In genomic region chr9:124118489-124118888, GRCm38 (mm10) we compare ENCODE assay signal across 9 mouse cellular contexts. TPM values are rescaled to one million over a fixed set of nuclear protein-coding genes. Genes with fewer than 3 reads are reported as not detected.
DNase-seq lines count a peak whose midpoint lies in the region; ATAC-seq lines count a peak whose summit lies in the region.
"Had no signal": no experiment of that assay in that cellular context is flagged by ENCODE, and none has a peak within 500 bp of the region (broad histone marks: within the 10 kb centered on the region; RNA-seq: fewer than 3 reads in every experiment).

No protein-coding gene starts in this region.

- no peak overlapping the region for H3K4me3 ChIP-seq in heart, embryonic 10.5 days
- no peak overlapping the region for H3K4me3 ChIP-seq in midbrain, embryonic 16.5 days (ENCODE audit: low read depth, low read length)
- no peak overlapping the region for H3K4me3 ChIP-seq in hindbrain, embryonic 14.5 days (replicated peaks; ENCODE audit: low read length)
- H3K4me3 ChIP-seq: heart, embryonic 15.5 days had no signal

- no peak overlapping the region for H3K4me2 ChIP-seq in midbrain, embryonic 16.5 days (ENCODE audit: low read length)
- no peak overlapping the region for H3K4me2 ChIP-seq in hindbrain, embryonic 14.5 days (replicated peaks)
- H3K4me2 ChIP-seq: heart, embryonic 15.5 days had no signal

- no peak overlapping the region for H3K9ac ChIP-seq in midbrain, embryonic 16.5 days (ENCODE audit: low read depth, low read length)
- no peak overlapping the region for H3K9ac ChIP-seq in hindbrain, embryonic 14.5 days
- H3K9ac ChIP-seq: heart, embryonic 15.5 days had no signal

- 89% methylated on average over 1 of the region's 1 CpGs for whole genome bisulfite sequencing in heart, embryonic 10.5 days
- 100% methylated on average over 1 of the region's 1 CpGs for WGBS in midbrain, embryonic 16.5 days
- 100% methylated on average over 1 of the region's 1 CpGs for WGBS in hindbrain, embryonic 14.5 days

- no peaks in the 10 kb centered on the region for H3K27me3 ChIP-seq in heart, embryonic 10.5 days (ENCODE audit: insufficient read depth, poor library complexity, severe bottlenecking)
- H3K27me3 ChIP-seq in midbrain, embryonic 16.5 days (ENCODE audit: control insufficient read depth, insufficient read depth, low read depth, low read length), result no peaks in the 10 kb centered on the region
- H3K27me3 ChIP-seq in hindbrain, embryonic 14.5 days (ENCODE audit: control insufficient read depth, insufficient read depth, low read length), result no peaks in the 10 kb centered on the region
- H3K27me3 ChIP-seq: heart, embryonic 15.5 days had no signal

- no peaks in the 10 kb centered on the region for H3K4me1 ChIP-seq in heart, embryonic 10.5 days
- H3K4me1 ChIP-seq in midbrain, embryonic 16.5 days (ENCODE audit: control insufficient read depth, insufficient read depth, low read length), result no peaks in the 10 kb centered on the region
- no peaks in the 10 kb centered on the region for H3K4me1 ChIP-seq in hindbrain, embryonic 14.5 days (replicated peaks; ENCODE audit: control insufficient read depth, insufficient read depth, low read length)
- H3K4me1 ChIP-seq: heart, embryonic 15.5 days had no signal

- no peak overlapping the region for H3K27ac ChIP-seq in heart, embryonic 10.5 days
- H3K27ac ChIP-seq in midbrain, embryonic 16.5 days (ENCODE audit: low read length), result no peak overlapping the region
- no peak overlapping the region for H3K27ac ChIP-seq in hindbrain, embryonic 14.5 days
- H3K27ac ChIP-seq: heart, embryonic 15.5 days had no signal

- H3K36me3 ChIP-seq in heart, embryonic 10.5 days, result no peaks in the 10 kb centered on the region
- H3K36me3 ChIP-seq in midbrain, embryonic 16.5 days (ENCODE audit: control insufficient read depth, insufficient read depth, low read length), result no peaks in the 10 kb centered on the region
- H3K36me3 ChIP-seq in hindbrain, embryonic 14.5 days (replicated peaks; ENCODE audit: control insufficient read depth, insufficient read depth), result no peaks in the 10 kb centered on the region
- H3K36me3 ChIP-seq: heart, embryonic 15.5 days had no signal

- H3K9me3 ChIP-seq in heart, embryonic 10.5 days, result no peaks in the 10 kb centered on the region
- H3K9me3 ChIP-seq in midbrain, embryonic 16.5 days (replicated peaks; ENCODE audit: control insufficient read depth, low read length, poor library complexity, severe bottlenecking), result no peaks in the 10 kb centered on the region
- H3K9me3 ChIP-seq in hindbrain, embryonic 14.5 days (ENCODE audit: control insufficient read depth, low read length), result no peaks in the 10 kb centered on the region
- H3K9me3 ChIP-seq: heart, embryonic 15.5 days had no signal

- peak; percentile 47 for ATAC-seq in CD4-positive, CD25-positive, alpha-beta regulatory T cell, adult 4 months
- peak; percentile 94 for ATAC-seq in granulocyte monocyte progenitor cell, adult 5-6 weeks (replicated peaks; ENCODE audit: poor library complexity, severe bottlenecking)
- ATAC-seq in midbrain, embryonic 16.5 days, result no peak
- no peak for ATAC-seq in hindbrain, embryonic 14.5 days (ENCODE audit: low FRiP score)

- peak; percentile 90 for DNase-seq in heart, adult 11 months
- DNase-seq in heart, embryonic 10.5 days (ENCODE audit: low spot score), result no peak
- DNase-seq in lung, postnatal 4 days, result peak; percentile 40 to 65
- peak; percentile 56 to 61 for DNase-seq in thymus, postnatal 36 days
- no peak for DNase-seq in hindbrain, embryonic 14.5 days (ENCODE audit: low spot score)

RNA-seq across cellular contexts. Expression of gene Ccr5, which starts 2.9 kb away (rescaled TPM):
- polyA plus RNA-seq in heart, embryonic 10.5 days (2016; fragmentation: Nextera tagmentation; extraction: Ambion mirVana), result 0.04 TPM in 1 of 2 replicates, not detected in the other
- 1 to 10 TPM; 6.1 to 6.7 TPM for polyA plus RNA-seq in CD4-positive, CD25-positive, alpha-beta regulatory T cell, adult 4 months (2017; shearing (Covaris generic))
- 0.04 and 2.4 TPM in 2 replicates for total RNA-seq in granulocyte monocyte progenitor cell, adult 5-6 weeks (2014; fragmentation: Nextera tagmentation)
- total RNA-seq in granulocyte monocyte progenitor cell, adult 5-6 weeks (2017), result 0.31 and 0.34 TPM in 2 replicates
- polyA plus RNA-seq in midbrain, embryonic 16.5 days (2015; fragmentation: Nextera tagmentation; extraction: Ambion mirVana), result 0.57 and 1.8 TPM in 2 replicates
- polyA plus RNA-seq in hindbrain, embryonic 14.5 days (2014; fragmentation: Nextera tagmentation; extraction: Ambion mirVana), result 0.93 and 1.5 TPM in 2 replicates

RNA-seq across cellular contexts. Expression of gene Ccr2, which starts 16.7 kb away (rescaled TPM):
- 0.09 and 0.12 TPM in 2 replicates for polyA plus RNA-seq in heart, embryonic 10.5 days (2016; fragmentation: Nextera tagmentation; extraction: Ambion mirVana)
- 10 to 100 TPM; 48.7 to 51.9 TPM for polyA plus RNA-seq in CD4-positive, CD25-positive, alpha-beta regulatory T cell, adult 4 months (2017; shearing (Covaris generic))
- total RNA-seq in granulocyte monocyte progenitor cell, adult 5-6 weeks (2014; fragmentation: Nextera tagmentation), result 77.9 and 81.0 TPM in 2 replicates
- 132 and 146 TPM in 2 replicates for total RNA-seq in granulocyte monocyte progenitor cell, adult 5-6 weeks (2017)
- polyA plus RNA-seq in midbrain, embryonic 16.5 days (2015; fragmentation: Nextera tagmentation; extraction: Ambion mirVana), result 0.20 TPM in 1 of 2 replicates, not detected in the other
- 0.31 and 0.33 TPM in 2 replicates for polyA plus RNA-seq in hindbrain, embryonic 14.5 days (2014; fragmentation: Nextera tagmentation; extraction: Ambion mirVana)

Comparison
In these comparisons a context has a peak if more than half of its experiments do, and no peak if none do; other contexts are left out.
1. DNase-seq: peak in heart, adult 11 months (single experiment), lung, postnatal 4 days (2 of 2) and thymus, postnatal 36 days (2 of 2); none in heart, embryonic 10.5 days (single experiment) and hindbrain, embryonic 14.5 days (single experiment).
2. ATAC-seq: peak in CD4-positive, CD25-positive, alpha-beta regulatory T cell, adult 4 months (single experiment) and granulocyte monocyte progenitor cell, adult 5-6 weeks (single experiment); none in midbrain, embryonic 16.5 days (single experiment) and hindbrain, embryonic 14.5 days (single experiment).
3. RNA of gene Ccr2, which starts 16.7 kb away (polyA plus RNA-seq): 48.7 to 51.9 TPM in CD4-positive, CD25-positive, alpha-beta regulatory T cell, adult 4 months; 0.31 to 0.33 TPM in hindbrain, embryonic 14.5 days, 0.09 to 0.12 TPM in heart, embryonic 10.5 days and 0.20 TPM in midbrain, embryonic 16.5 days; every median in the first group is over 10 times any median in the second.